Mouse (Mus musculus) CH12.LX (cell line): ENCODE results near the gene Siah3. TPM values are rescaled to one million over a fixed set of nuclear protein-coding genes. Genes with fewer than 3 reads are reported as not detected.

Source experiments
- DNase-seq: peaks from one replicate; pipeline ENCODE4 v3.0.0-alpha.2; 2013; ENCODE audit errors: extremely low read depth
- H3K27ac ChIP-seq: 2 replicates; pipeline ENCODE4 v1.5.1; 2012; ENCODE audit warnings: low read depth, mild to moderate bottlenecking, control low read depth, moderate library complexity; ENCODE audit not compliant: insufficient read depth
- H3K27me3 ChIP-seq: replicated peaks from 2 replicates; pipeline ENCODE3; 2012; ENCODE audit warnings: inconsistent platforms
- H3K36me3 ChIP-seq, 2 experiments: replicated peaks in 1 of 2; 2 replicates each; pipeline versions ENCODE3 to v1.6.1; 2012; ENCODE audit warnings: inconsistent platforms in 1 of 2, low read length in 1 of 2, mild to moderate bottlenecking in 1 of 2, mixed read lengths in 1 of 2, moderate library complexity in 1 of 2; ENCODE audit not compliant: control insufficient read depth in 1 of 2, insufficient read depth in 1 of 2
- H3K4me1 ChIP-seq, 2 experiments: 2 replicates each; pipeline ENCODE4 v1.6.1; 2012; ENCODE audit warnings: inconsistent platforms in 1 of 2, moderate library complexity in 1 of 2; ENCODE audit not compliant: insufficient read depth in 2 of 2, control insufficient read depth in 1 of 2
- H3K4me2 ChIP-seq: 2 replicates; pipeline ENCODE4 v1.6.1; 2012; ENCODE audit warnings: low read depth, mild to moderate bottlenecking, control low read depth; ENCODE audit not compliant: poor library complexity, insufficient read depth, severe bottlenecking
- H3K4me3 ChIP-seq, 3 experiments: fragments of 150-350 bp in 1 of 3; sonication (generic) in 1 of 3; replicated peaks in 1 of 3; 2 replicates each; pipeline versions ENCODE3 to v1.5.1; 2011 to 2012; ENCODE audit warnings: low read depth in 2 of 3, low read length in 2 of 3, mild to moderate bottlenecking in 2 of 3, moderate library complexity in 2 of 3, control low read depth in 1 of 3, improper control_type of control experiment in 1 of 3, inconsistent platforms in 1 of 3, mixed read lengths in 1 of 3; ENCODE audit not compliant: poor library complexity in 1 of 3
- H3K79me2 ChIP-seq: replicated peaks from 2 replicates; pipeline ENCODE4 v1.6.1; 2012; ENCODE audit warnings: mild to moderate bottlenecking, moderate library complexity; ENCODE audit not compliant: control insufficient read depth, poor library complexity, insufficient read depth, severe bottlenecking; ENCODE audit errors: extremely low read depth
- H3K9ac ChIP-seq: 2 replicates; pipeline ENCODE4 v1.6.1; 2012; ENCODE audit warnings: low read depth, mild to moderate bottlenecking, control low read depth, moderate library complexity; ENCODE audit not compliant: insufficient read depth
- H3K9me3 ChIP-seq: replicated peaks from 2 replicates; pipeline ENCODE3; 2012; ENCODE audit warnings: low read length, inconsistent platforms, mixed read lengths
- BHLHE40 ChIP-seq: IDR thresholded peaks from 2 replicates; pipeline ENCODE4 v1.6.1; 2011; ENCODE audit warnings: mild to moderate bottlenecking, low read depth, low read length, improper control_type of control experiment
- CHD1 ChIP-seq: IDR thresholded peaks from 2 replicates; pipeline ENCODE4 v1.6.1; 2012; ENCODE audit warnings: low read depth, low read length, improper control_type of control experiment, inconsistent platforms
- CHD2 ChIP-seq: IDR thresholded peaks from 2 replicates; pipeline ENCODE4 v1.6.1; 2011; ENCODE audit warnings: low read length, improper control_type of control experiment
- CTCF ChIP-seq, 2 experiments: IDR thresholded peaks in 1 of 2; conservative IDR thresholded peaks in 1 of 2; 2 replicates each; pipeline ENCODE4 v1.5.1; 2011 to 2012; ENCODE audit warnings: low read depth in 2 of 2, low read length in 2 of 2, improper control_type of control experiment in 1 of 2, inconsistent platforms in 1 of 2, mild to moderate bottlenecking in 1 of 2, moderate library complexity in 1 of 2
- ELF1 ChIP-seq: IDR thresholded peaks from 2 replicates; pipeline ENCODE4 v1.6.1; 2014; ENCODE audit warnings: low read depth, mild to moderate bottlenecking, inconsistent platforms, low read length, improper control_type of control experiment
- EP300 ChIP-seq: IDR thresholded peaks from 2 replicates; pipeline ENCODE4 v1.6.1; 2011; ENCODE audit warnings: low read length, improper control_type of control experiment
- ETS1 ChIP-seq: conservative IDR thresholded peaks from 2 replicates; pipeline ENCODE4 v1.6.1; 2012; ENCODE audit warnings: low read depth, mild to moderate bottlenecking, inconsistent platforms, low read length, improper control_type of control experiment, moderate library complexity
- GABPA ChIP-seq: IDR thresholded peaks from 2 replicates; pipeline ENCODE4 v1.6.1; 2012; ENCODE audit warnings: low read depth, low read length, improper control_type of control experiment, inconsistent platforms; ENCODE audit not compliant: insufficient replicate concordance
- IRF4 ChIP-seq: IDR thresholded peaks from 2 replicates; pipeline ENCODE4 v1.6.1; 2014; ENCODE audit warnings: low read depth, mild to moderate bottlenecking, inconsistent platforms, low read length, improper control_type of control experiment
- JUN ChIP-seq: IDR thresholded peaks from 2 replicates; pipeline ENCODE4 v1.6.1; 2011; ENCODE audit warnings: low read depth, mild to moderate bottlenecking, low read length, improper control_type of control experiment, moderate library complexity; ENCODE audit not compliant: insufficient read depth
- JUND ChIP-seq: conservative IDR thresholded peaks from 2 replicates; pipeline ENCODE4 v1.6.1; 2011; ENCODE audit warnings: low read depth, low read length, improper control_type of control experiment
- KAT2A ChIP-seq: IDR thresholded peaks from 2 replicates; pipeline ENCODE4 v1.6.1; 2012; ENCODE audit warnings: low read length, improper control_type of control experiment, inconsistent platforms; ENCODE audit not compliant: insufficient replicate concordance
- MAFK ChIP-seq: IDR thresholded peaks from 2 replicates; pipeline ENCODE4 v1.6.1; 2011; ENCODE audit warnings: low read length, improper control_type of control experiment; ENCODE audit not compliant: insufficient replicate concordance
- MAX ChIP-seq: IDR thresholded peaks from 2 replicates; pipeline ENCODE4 v1.6.1; 2011; ENCODE audit warnings: low read length, improper control_type of control experiment
- MAZ ChIP-seq: IDR thresholded peaks from 2 replicates; pipeline ENCODE4 v1.6.1; 2012; ENCODE audit warnings: low read depth, mild to moderate bottlenecking, inconsistent platforms, low read length, improper control_type of control experiment, moderate library complexity
- MEF2A ChIP-seq: IDR thresholded peaks from 2 replicates; pipeline ENCODE4 v1.6.1; 2014; ENCODE audit warnings: low read depth, mild to moderate bottlenecking, inconsistent platforms, low read length, improper control_type of control experiment, borderline replicate concordance
- MXI1 ChIP-seq: IDR thresholded peaks from 2 replicates; pipeline ENCODE4 v1.6.1; 2011; ENCODE audit warnings: mild to moderate bottlenecking, low read depth, low read length, improper control_type of control experiment
- MYC ChIP-seq: IDR thresholded peaks from 2 replicates; pipeline ENCODE4 v1.6.1; 2011; ENCODE audit warnings: low read depth, mild to moderate bottlenecking, improper control_type of control experiment, low read length
- PAX5 ChIP-seq: IDR thresholded peaks from 2 replicates; pipeline ENCODE4 v1.6.1; 2012; ENCODE audit warnings: low read length, inconsistent platforms, mixed read lengths
- POLR2A ChIP-seq: IDR thresholded peaks from 2 replicates; pipeline ENCODE4 v1.6.1; 2011; ENCODE audit warnings: low read depth, mild to moderate bottlenecking, improper control_type of control experiment, low read length
- RAD21 ChIP-seq: IDR thresholded peaks from 2 replicates; pipeline ENCODE4 v1.6.1; 2011; ENCODE audit warnings: low read depth, mild to moderate bottlenecking, low read length, improper control_type of control experiment, moderate library complexity
- SIN3A ChIP-seq: IDR thresholded peaks from 2 replicates; pipeline ENCODE4 v1.6.1; 2012; ENCODE audit warnings: low read length, improper control_type of control experiment, inconsistent platforms
- TBP ChIP-seq: conservative IDR thresholded peaks from 2 replicates; pipeline ENCODE4 v1.6.1; 2011; ENCODE audit warnings: low read depth, low read length, improper control_type of control experiment
- USF1 ChIP-seq: IDR thresholded peaks from 2 replicates; pipeline ENCODE4 v1.6.1; 2014; ENCODE audit warnings: low read depth, mild to moderate bottlenecking, inconsistent platforms, low read length, improper control_type of control experiment
- ZC3H11A ChIP-seq: IDR thresholded peaks from 2 replicates; pipeline ENCODE4 v1.6.1; 2012; ENCODE audit warnings: low read depth, mild to moderate bottlenecking, inconsistent platforms, low read length, improper control_type of control experiment
- ZNF384 ChIP-seq: IDR thresholded peaks from 2 replicates; pipeline ENCODE4 v1.6.1; 2012; ENCODE audit warnings: low read depth, low read length, improper control_type of control experiment, inconsistent platforms
- dilution Hi-C: fragments of 300-500 bp; cut with MboI; formaldehyde crosslinking; loops from 2 replicates; pipeline ENCODE4 v1.14.3; 2020; ENCODE audit warnings: low sequenced_read_pairs; ENCODE audit not compliant: extremely low pct_unique_long_range_greater_than_20kb, extremely low pct_ligation_motif_present
- in situ Hi-C: fragments of 300-500 bp; cut with MboI; formaldehyde crosslinking; loops from 3 replicates; pipeline ENCODE4 v1.14.3; 2019; ENCODE audit warnings: low sequenced_read_pairs, low pct_ligation_motif_present, low pct_unique_long_range_greater_than_20kb, mixed read lengths
- polyA plus RNA-seq: library from polyadenylated mRNA; unstranded; fragments of >175 nt; gene quantifications from 2 replicates; pipeline ENCODE4 v1.2.1, GENCODE M21; 2012; ENCODE audit warnings: low read depth; ENCODE audit not compliant: insufficient read length
- total RNA-seq, 2 experiments: library from RNA; depleted of rRNA; stranded (reverse); fragments of 300-350 nt in 1 of 2; fragments of >200 nt in 1 of 2; gene quantifications; 2 replicates each; pipeline ENCODE4 v1.2.3; 2012 to 2014

Gene Siah3
- total and polyA plus RNA-seq, 3 experiments = not detected

DNA sequence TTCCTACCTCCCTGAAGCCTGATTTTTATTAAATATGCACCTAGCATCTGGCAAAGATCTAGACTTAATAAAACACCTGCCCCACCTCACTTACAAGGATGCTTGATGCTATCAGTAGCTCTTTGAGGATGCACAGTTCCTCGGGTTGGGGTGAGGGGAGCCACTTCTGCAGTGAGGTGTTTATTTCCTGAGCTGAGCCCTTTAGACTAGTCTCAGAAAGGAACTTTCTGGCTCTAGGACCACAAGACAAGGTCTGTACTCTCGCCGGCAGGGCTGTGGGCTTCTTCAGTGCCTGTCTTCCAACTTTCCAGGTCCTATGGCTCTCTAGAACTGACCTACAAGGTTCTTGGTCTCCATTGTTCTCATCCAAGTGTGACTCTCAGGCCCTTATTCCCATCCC is 50.5 kb downstream of the Siah3 start:
- no peak overlapping the region for H3K4me2 ChIP-seq
- H3K79me2 ChIP-seq = no peaks in the 10 kb centered on the region
- no peak overlapping the region for H3K9ac ChIP-seq
- TF ChIP-seq PAX5 = no peak
- TF ChIP-seq SIN3A = no peak
- no peak for TF ChIP-seq ELF1
- TF ChIP-seq IRF4 = no peak
- no peak for TF ChIP-seq BHLHE40
- no peak for TF ChIP-seq KAT2A
- no peak for TF ChIP-seq MAX
- TF ChIP-seq JUND = no peak
- TF ChIP-seq GABPA = no peak
- no peak for TF ChIP-seq MAFK
- no peak for TF ChIP-seq JUN
- no peak for TF ChIP-seq USF1
- TF ChIP-seq EP300 = no peak
- TF ChIP-seq RAD21 = no peak
- TF ChIP-seq MYC = no peak
- TF ChIP-seq TBP = no peak
- no peak for TF ChIP-seq CHD1
- H3K27me3 ChIP-seq = peaks cover 9% of the 10 kb centered on the region
- no peaks in the 10 kb centered on the region for H3K36me3 ChIP-seq
- DNase-seq = no peak
- dilution Hi-C loops (no loop called here), in situ Hi-C loops (no loop called here)
- no peak overlapping the region for H3K4me3 ChIP-seq
- H3K9me3 ChIP-seq = no peaks in the 10 kb centered on the region
- H3K27ac ChIP-seq = no peak overlapping the region
- H3K4me1 ChIP-seq = no peaks in the 10 kb centered on the region

- in situ Hi-C loops (no loop called here), dilution Hi-C loops (no loop called here)
- no peaks in the 10 kb centered on the region for H3K9me3 ChIP-seq
- no peaks in the 10 kb centered on the region for H3K36me3 ChIP-seq
- peaks cover 6% of the 10 kb centered on the region for H3K27me3 ChIP-seq
- no peak overlapping the region for H3K4me2 ChIP-seq
- H3K4me1 ChIP-seq = peaks cover 0 to 3% of the 10 kb centered on the region in 2 experiments; a peak in 1 of 4 replicates
- H3K27ac ChIP-seq = no peak overlapping the region
- no peak for TF ChIP-seq ZC3H11A
- TF ChIP-seq PAX5 = no peak
- no peak for TF ChIP-seq RAD21
- TF ChIP-seq MAZ = no peak
- no peak for TF ChIP-seq SIN3A
- TF ChIP-seq CTCF (conservative IDR thresholded peaks at IDR 0.05 in 1 of 2, IDR thresholded peaks at IDR 0.05 in 1 of 2; ENCODE audit: low read depth in 2 of 2, low read length in 2 of 2) = no peak
- TF ChIP-seq EP300 = no peak
- TF ChIP-seq ZNF384 = no peak
- TF ChIP-seq ETS1 = no peak
- TF ChIP-seq CHD2 = no peak
- no peak for TF ChIP-seq MXI1
- TF ChIP-seq MEF2A = no peak
- no peak for TF ChIP-seq POLR2A
- DNase-seq = no peak
- H3K79me2 ChIP-seq = no peaks in the 10 kb centered on the region
- H3K4me3 ChIP-seq = no peak overlapping the region
- H3K9ac ChIP-seq = no peak overlapping the region
Observed at GRCm38 (mm10) chr14:75510125-75510524, 54.3 kb downstream of the Siah3 start.
